Mouse (Mus musculus) right cerebral cortex, postnatal 4 days (tissue): ENCODE results near the gene Lrriq4.

Experiments
- DNase-seq: peaks from one replicate; pipeline ENCODE4 v3.0.0-alpha.2; 2022

The Lrriq4 gene

GRCm38 (mm10) chr3:30644207-30644606, at the start of gene Lrriq4:
Gene Lrriq4 (plus strand): TSS chr3:30644507.
- no peak for DNase-seq

GRCm38 (mm10) chr3:30595111-30595832, 49.0 kb upstream of the Lrriq4 start:
- peak; percentile 50 for DNase-seq

GRCm38 (mm10) chr3:30597271-30597670, 47.0 kb upstream of the Lrriq4 start:
- DNase-seq = no peak

GRCm38 (mm10) chr3:30599711-30600545, 44.4 kb upstream of the Lrriq4 start, which contains the start of gene Actrt3:
Gene Actrt3 (minus strand): TSS chr3:30599939.
- peak; percentile 27 for DNase-seq

- DNase-seq = peak; percentile 18
Measured at GRCm38 (mm10) chr3:30600717-30601116, 43.6 kb upstream of the Lrriq4 start.

GRCm38 (mm10) chr3:30601175-30601574, 43.1 kb upstream of the Lrriq4 start:
- peak; percentile 73 for DNase-seq

GRCm38 (mm10) chr3:30601610-30602064, 42.7 kb upstream of the Lrriq4 start:
- no peak for DNase-seq

GRCm38 (mm10) chr3:30602065-30602739, 42.1 kb upstream of the Lrriq4 start, which contains the start of gene Mynn:
Gene Mynn (plus strand): TSS chr3:30602065.
- DNase-seq = peak; percentile 92

- DNase-seq = no peak
Measured at GRCm38 (mm10) chr3:30602740-30603098, 41.6 kb upstream of the Lrriq4 start.

GRCm38 (mm10) chr3:30603256-30603655, 41.1 kb upstream of the Lrriq4 start:
- DNase-seq = no peak

GRCm38 (mm10) chr3:30608999-30609398, 35.3 kb upstream of the Lrriq4 start:
- no peak for DNase-seq

- no peak for DNase-seq
Measured at GRCm38 (mm10) chr3:30610930-30611329, 33.4 kb upstream of the Lrriq4 start.

GRCm38 (mm10) chr3:30620132-30620531, 24.2 kb upstream of the Lrriq4 start:
- DNase-seq = no peak

GRCm38 (mm10) chr3:30633681-30634080, 10.6 kb upstream of the Lrriq4 start:
- DNase-seq = no peak

- DNase-seq = no peak
Measured at GRCm38 (mm10) chr3:30635629-30636028, 8.7 kb upstream of the Lrriq4 start.

- no peak for DNase-seq
Measured at GRCm38 (mm10) chr3:30646761-30647160, 2.5 kb downstream of the Lrriq4 start.

GRCm38 (mm10) chr3:30647440-30648090, 3.3 kb downstream of the Lrriq4 start, which contains the start of gene Lrrc34:
Gene Lrrc34 (minus strand): TSS chr3:30647869.
- DNase-seq = peak; percentile 25

GRCm38 (mm10) chr3:30648466-30648865, 4.2 kb downstream of the Lrriq4 start:
- DNase-seq = no peak

GRCm38 (mm10) chr3:30650062-30650841, 5.9 kb downstream of the Lrriq4 start:
- peak; percentile 5 for DNase-seq

GRCm38 (mm10) chr3:30655937-30656336, 11.6 kb downstream of the Lrriq4 start:
- DNase-seq = no peak

GRCm38 (mm10) chr3:30658486-30658885, 14.2 kb downstream of the Lrriq4 start:
- DNase-seq = no peak

- DNase-seq = no peak
Measured at GRCm38 (mm10) chr3:30683190-30683589, 38.9 kb downstream of the Lrriq4 start.
